Mouse (Mus musculus) thymus, postnatal 14 days (tissue): ENCODE data around the gene Tns2.
"Not testable (repeated sequence)": the region's sequence is repeated elsewhere in the genome, so short reads cannot be mapped to it uniquely, and the experiment has no call there.

ENCODE experiments used
- DNase-seq: peaks from one replicate; pipeline ENCODE4 v3.0.0; 2021

Tns2 gene

DNA sequence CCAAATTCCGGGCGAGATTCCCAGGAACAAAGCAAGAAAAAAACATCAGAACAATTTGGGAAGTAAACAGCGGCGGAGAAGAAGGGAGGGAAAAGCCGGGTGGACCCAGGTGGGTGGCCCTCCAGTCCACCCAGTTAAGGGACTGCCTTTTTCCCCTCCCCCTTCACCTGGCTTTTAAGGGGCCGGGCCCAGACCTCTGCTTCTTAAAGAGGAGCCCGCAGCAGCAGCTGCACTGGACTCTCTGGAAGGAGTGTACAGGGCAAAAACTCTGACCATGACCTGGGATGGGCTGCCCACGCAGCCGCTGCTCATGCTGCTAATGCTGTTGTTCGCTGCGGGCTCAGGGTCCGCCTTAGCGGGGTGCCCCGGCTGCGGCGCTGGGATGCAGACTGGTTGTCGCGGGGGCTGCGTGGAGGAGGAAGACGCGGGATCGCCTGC is 44.1 kb downstream of the Tns2 start, which contains the start of gene Igfbp6:
Gene Igfbp6 (plus strand): TSS at position 89 of the 438 bp plus-strand sequence.
- DNase-seq = no peak

DNA sequence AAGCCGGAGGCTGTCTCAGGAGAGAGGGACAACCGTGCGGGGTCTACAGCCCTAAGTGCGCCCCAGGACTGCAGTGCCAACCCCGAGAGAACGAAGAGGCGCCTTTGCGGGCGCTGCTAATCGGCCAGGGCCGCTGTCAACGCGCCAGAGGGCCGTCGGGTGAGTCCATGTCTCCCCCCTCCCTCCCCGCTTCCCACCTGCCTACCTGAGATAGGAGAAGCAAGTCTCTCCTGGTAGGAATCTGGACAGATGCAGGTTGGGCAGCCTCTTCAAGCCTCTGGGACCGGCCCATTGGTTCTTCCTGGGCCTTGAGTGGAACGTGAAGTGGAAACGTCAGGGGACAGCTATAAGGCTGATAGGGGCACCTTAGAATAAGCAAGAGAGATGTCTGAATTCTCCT is 44.5 kb downstream of the Tns2 start:
- DNase-seq = no peak

DNA sequence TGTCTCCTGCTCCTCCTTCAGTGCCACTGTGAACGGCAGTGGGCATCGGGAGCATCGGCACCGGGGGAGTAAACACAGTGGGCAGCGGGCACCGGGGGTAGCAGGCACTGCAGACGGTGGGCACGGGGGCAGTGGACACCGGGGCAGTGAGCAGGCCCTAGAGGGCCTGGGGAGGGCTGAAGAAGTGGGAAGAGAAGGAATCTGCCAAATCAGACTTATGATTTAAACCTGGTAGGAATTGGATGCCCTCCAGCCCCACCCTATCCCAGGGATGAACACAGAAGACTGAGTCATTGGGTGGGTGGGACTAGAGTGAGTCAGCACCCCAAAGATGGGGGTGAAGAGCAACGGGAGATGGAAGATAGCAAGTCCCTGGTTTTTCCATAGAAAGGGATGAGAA is 45.1 kb downstream of the Tns2 start:
- no peak for DNase-seq

DNA sequence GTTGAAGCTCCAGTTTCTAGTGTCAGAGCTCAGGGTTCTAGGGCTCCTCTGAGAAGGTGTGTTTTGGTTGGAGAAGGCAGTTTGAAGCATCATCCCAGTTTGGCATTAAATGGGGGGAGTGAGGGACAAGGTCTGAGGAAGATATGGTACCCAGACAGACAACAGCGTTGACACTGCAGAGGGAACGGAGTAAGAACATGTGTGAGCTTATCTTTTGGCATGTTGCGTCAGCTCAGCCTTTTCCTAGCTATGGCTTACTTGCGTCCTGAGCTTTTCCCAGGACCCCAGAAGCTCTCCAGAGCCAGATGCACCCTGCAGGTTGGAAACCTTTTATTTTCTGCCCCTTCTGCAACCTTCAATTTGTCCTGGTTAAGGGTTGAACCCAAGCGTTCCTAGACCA is 45.9 kb downstream of the Tns2 start:
- DNase-seq = no peak

DNA sequence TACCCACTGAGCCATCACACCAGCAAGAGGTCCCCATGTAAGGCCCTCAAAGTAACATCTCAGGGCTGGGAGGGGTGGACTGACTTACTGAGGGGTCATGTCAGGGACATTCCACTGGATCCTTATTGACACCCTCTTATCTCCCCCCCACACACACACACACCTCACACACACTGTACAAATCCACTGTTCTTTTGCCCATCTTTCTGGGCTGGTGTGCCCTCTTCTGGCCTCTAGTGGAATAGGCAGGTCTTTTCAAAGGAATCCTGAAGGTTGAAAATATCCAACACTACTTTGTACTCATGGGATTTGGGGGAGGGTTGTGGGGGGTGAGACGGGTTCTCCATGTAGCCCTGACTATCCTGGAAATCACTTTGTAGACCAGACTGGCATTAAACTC is 46.7 kb downstream of the Tns2 start:
- peak; percentile 44 for DNase-seq

DNA sequence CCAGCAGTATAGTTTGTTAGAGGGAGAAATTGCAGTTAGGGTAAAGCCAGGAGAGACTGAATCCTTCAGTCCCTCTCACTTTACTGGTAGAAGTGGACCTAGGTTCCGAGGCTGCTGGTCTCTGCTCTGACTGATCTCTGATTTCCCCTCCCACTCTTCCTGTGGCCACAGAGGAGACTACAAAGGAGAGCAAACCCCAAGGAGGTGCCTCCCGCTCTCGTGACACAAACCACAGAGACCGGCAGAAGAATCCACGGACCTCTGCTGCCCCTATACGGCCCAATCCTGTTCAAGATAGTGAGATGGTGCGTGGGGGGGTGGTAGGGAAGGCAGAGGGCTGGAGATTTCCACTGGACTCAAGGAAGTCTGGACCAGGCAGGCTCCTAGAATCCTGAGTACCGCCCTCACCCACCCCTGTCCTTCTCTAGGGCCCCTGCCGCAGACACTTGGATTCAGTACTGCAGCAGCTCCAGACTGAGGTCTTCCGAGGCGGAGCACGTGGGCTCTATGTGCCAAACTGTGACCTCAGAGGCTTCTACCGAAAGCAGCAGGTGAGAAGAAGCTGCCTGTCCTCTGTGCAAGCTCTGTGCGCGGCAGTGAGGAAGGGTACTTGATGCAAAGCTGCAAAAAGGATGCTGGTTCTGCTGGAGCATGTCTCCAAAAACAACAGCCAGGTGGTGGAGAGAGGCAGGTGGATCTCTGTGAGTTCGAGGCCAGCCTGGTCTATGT is 47.6 kb downstream of the Tns2 start:
- no peak for DNase-seq

DNA sequence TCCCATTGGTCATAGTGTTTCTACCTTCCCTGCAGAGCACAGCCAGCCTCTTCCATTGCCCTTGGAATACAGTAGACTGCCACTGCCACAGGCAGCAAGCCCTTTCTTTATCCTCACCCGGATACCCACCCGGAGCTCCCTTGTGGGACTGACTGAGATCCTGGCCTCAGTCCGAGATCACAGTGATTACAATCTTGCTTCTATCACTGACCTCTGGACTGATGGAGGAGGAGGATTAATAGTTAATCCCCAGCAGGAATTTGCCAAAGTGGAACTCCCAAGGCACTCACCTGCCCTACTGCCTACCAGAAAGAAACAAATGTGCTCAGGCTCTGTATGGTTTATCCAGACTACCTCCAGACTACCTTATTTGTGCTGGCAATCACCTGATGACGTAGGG is 49.3 kb downstream of the Tns2 start:
- no peak for DNase-seq

DNA sequence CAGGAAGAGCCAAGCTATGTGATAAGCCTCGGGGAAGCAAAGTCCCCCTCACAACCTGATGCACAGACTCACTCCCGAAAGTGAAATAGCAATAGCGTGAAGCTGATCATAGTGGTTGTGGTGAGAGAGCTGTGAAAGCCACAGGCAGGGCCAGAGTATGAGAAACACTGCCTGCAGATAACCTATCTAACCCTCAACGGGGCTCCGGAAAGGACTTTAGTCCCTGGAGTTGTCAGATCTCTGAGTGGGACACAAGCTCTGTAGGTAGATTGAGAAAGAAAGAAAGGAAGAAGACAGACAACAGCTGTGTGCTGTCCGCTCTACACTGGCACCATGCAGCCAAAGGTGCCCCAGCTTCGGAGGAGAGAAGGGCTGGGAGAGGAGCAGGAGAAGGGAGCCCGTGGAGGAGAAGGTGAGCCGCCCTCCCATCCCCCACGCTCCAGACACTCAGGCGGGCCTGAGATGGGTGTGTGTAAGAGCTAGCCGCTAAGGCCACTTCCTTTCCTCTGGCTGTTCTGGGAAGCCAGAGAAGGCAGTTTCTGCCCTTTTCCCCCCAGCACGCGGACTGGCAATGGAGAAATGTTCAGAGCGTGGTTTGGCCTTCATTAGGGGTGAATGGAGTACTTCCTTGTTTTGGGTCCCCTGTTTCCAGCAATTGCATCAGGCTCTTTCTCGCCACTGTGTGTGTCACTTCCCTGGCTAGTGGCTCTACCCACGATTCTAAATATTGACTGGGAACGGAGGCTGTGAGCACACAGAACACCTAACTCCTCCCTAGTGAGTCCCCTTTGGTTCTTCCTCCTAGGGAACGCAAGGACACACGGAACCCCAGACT is 50.3 kb downstream of the Tns2 start, which contains the start of gene Soat2:
Gene Soat2 (plus strand): TSS at position 226 of the 835 bp plus-strand sequence.
- DNase-seq = peak; percentile 30

DNA sequence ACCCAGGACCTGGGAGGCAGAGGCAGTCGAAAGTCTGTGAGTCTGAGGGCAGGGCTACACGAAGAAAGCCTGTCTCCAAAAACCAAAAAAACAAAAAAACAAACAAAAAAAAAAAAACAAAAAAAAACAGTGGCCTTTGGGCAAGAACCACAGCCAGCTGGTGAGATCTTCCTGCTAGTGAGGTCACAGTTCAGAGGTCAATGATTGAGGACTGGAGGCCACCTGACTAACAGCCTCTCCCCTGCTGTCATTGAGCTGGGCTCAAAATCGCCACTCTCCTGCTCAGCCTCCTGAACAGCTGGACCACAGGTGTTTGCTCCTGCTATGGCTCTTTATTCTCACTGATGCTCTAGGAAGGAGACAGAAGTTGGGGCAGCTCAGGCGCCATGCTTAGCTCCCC is 52.4 kb downstream of the Tns2 start:
- no peak for DNase-seq

DNA sequence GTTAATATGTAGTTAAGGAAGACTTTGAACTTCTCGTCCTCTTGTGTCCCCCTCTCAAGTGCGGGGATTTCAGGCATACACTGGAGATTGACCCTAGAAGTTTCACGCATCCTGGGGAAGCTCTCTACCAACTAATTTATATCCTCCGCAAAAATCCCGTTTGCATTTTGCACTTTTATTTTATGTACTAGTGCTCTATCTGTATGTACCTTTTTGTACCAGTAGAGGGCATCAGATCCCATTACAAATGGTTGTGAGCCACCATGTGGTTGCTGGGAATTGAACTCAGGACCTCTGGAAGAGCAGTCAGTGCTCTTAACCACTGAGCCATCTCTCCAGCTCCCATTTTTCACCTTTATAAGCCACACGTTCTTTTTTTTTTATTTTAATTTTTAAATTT is 54.8 kb downstream of the Tns2 start:
- DNase-seq = not testable (repeated sequence)

DNA sequence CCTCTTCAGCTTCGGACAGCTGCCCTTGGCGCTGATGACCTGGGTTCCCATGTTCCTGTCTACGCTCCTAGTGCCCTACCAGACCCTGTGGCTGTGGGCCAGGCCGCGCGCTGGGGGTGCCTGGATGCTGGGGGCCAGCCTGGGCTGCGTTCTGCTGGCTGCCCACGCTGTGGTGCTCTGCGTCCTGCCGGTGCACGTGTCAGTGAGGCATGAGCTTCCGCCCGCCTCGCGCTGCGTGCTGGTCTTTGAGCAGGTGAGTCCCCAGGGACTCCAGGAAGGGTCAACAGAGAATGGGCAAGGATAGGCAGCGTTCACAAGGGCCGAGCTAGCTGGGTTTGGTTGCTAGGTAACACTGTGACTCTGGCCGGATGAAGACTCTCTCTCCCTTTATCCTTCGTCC is 56.6 kb downstream of the Tns2 start:
- no peak for DNase-seq

DNA sequence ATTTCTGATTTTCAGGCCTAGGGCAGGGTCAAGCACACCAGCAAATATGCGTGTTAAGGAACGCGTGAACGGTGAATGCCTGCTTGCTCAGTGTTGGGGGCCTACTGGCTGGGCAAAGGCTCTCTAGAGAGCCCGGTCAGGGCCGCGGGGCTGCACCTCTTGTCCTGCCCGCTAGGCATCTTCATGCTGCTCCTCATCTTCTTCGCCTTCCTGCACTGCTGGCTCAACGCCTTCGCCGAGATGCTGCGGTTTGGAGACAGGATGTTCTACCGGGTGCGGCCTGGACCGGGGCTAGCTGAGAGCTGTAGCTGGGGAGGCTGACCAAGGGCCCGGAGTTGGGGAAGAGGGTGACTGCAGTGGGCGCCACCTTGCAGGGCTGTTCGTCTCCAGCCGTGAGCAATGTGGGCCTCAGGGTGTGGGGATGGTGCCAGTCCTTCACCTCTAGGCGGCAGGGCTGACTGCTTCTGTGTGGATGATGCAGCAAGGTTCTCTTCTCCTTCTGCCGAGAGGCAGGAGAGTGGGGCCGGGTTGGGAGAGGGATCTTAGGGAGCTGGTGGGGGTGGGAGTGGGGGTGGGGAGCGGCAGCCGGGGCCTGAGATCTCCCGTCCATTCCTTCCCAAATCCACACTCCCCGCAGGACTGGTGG is 60.3 kb downstream of the Tns2 start:
- peak; percentile 33 for DNase-seq

DNA sequence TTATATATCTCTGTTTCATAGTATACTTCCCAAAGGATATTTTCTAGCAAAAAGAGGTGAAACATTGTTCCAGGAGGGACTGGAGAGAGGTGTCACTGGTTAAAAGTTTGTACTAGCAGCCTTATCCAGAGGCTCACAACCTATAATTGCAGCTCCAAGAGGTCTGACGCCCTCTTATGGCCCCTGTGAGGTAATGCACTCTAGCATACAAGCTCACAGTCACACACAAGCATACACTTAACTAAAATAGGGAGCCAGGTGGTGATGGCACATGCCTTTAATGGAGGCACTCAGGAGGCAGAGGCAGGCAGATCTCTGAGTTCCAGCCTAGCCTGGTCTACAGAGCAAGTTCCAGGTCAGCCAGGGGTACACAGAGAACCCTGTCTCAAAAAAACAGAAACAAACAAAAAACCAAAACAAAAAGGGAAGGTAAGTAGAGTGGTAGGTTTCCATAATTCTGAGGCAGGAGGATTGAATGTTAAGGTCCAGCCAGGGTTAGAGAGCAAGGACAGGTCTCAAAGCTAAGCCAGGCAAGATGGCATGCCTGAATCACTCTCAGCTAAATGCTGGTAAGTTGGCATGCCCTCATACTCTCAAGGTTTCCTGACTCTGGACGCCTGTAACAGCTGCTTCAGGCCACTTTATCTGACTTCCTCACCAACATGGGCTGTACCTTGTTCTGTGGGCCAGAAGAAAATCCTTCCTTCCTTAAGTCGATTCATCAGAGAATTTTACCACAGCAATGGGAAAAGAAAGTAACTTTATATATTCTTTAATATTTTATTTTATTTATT is 63.9 kb downstream of the Tns2 start:
- DNase-seq = no peak

DNA sequence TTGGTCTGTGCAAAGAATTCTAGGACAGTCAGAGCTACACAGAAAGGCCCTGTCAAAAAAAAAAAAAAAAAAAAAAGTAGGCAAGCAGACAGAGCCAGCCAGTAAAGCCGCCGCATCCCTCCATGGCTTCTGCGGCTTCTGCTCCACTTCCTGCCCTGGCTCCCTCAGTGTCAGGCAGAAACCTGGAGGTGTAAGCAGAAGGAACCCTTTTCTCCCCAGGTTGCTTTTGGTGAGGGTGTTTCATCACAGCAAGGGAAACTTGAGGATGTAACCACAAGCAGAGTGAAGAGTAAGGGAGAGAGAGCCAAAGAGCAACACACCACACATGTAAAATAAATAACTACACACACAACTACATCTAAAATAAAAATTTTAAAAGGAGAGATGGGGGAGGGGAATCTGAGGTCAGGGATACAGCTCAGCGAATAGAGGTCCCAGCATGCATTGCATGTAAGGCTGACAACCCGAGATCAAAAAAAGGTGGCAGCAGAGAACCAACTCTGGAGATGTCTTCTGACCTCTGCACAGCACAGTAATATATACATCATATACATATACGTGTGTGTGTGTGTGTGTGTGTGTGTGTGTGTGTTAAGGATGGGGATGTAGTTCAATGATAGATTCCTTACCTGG is 65.4 kb downstream of the Tns2 start:
- DNase-seq = peak; percentile 56
